Mouse (Mus musculus): ENCODE measurements around the gene Vmn1r90.
"Not testable (repeated sequence)": the region's sequence is repeated elsewhere in the genome, so short reads cannot be mapped to it uniquely, and the experiment has no call there.

Gene Vmn1r90

GRCm38 (mm10) chr7:14563406-14563805 is at the start of gene Vmn1r90:
TSS of gene Vmn1r90 (minus strand) at chr7:14563506.
- DNase-seq = no peak

GRCm38 (mm10) chr7:14593009-14593408 is 29.7 kb upstream of the Vmn1r90 start:
- DNase-seq = not testable (repeated sequence)

GRCm38 (mm10) chr7:14552284-14552683 is 11.0 kb downstream of the Vmn1r90 start:
- DNase-seq = no peak

- DNase-seq = no peak
These were observed 38.0 kb downstream of the Vmn1r90 start for GRCm38 (mm10) chr7:14525280-14525679.

- no peak for DNase-seq
These were observed 40.7 kb downstream of the Vmn1r90 start for GRCm38 (mm10) chr7:14522636-14523035.

- DNase-seq = no peak
These were observed 45.0 kb downstream of the Vmn1r90 start for GRCm38 (mm10) chr7:14518301-14518700.
